Mouse (Mus musculus): ENCODE measurements around the gene Zfp189. TPM values are rescaled to one million over a fixed set of nuclear protein-coding genes. Genes with fewer than 3 reads are reported as not detected.
"Not testable (repeated sequence)": the region's sequence is repeated elsewhere in the genome, so short reads cannot be mapped to it uniquely, and the experiment has no call there.

Gene Zfp189
- polyA plus RNA-seq, 1 experiment from 2014 or later, result 10.4 TPM

DNA sequence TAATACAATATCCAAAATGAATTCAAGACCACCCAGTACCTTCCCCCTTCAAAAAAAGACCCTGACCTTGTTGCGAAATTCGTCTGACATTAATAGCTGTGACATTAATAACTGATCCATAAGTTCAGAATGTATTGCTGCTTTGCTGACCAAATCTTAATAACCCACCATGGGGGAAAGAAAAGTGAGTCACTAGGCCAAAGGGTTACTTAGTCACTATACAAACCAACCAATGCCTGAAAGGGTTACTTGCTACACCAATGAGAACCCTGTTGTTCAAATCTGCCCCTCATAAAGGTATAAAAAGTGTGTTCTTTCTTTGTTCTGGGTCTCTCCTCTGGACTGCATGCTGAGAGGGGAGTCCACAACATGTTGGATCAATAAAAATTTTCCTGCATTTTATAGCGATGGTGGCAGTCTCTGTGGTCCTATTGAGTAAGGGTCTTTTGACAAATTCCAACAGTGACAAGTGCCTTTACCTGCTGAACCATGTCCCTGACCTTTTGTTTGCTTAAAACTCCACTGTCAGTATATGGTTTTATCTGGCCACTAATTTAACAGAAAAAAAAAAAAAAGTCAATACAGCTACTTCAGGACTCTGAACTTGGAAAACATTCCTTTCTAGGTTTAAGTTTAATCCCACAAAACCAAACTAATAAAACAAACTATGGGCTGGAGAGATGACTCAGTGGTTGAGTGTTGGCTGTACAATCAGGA lies 34.9 kb upstream of the Zfp189 start:
- WGBS, result 66% methylated on average over 3 of the region's 3 CpGs
- not testable (repeated sequence) for H3K4me3 ChIP-seq (ENCODE audit: low read length); ATAC-seq (ENCODE audit: low FRiP score, low TSS enrichment); H3K36me3 ChIP-seq (ENCODE audit: control insufficient read depth, insufficient read depth, low read length); H3K27ac ChIP-seq (ENCODE audit: low read depth, low read length); H3K9me3 ChIP-seq (ENCODE audit: control insufficient read depth, low read length); H3K4me2 ChIP-seq (replicated peaks; ENCODE audit: low read depth, low read length); H3K4me1 ChIP-seq (ENCODE audit: control insufficient read depth, insufficient read depth, low read length); H3K9ac ChIP-seq (ENCODE audit: low read depth, low read length); H3K27me3 ChIP-seq (ENCODE audit: control insufficient read depth, insufficient read depth, low read length)

GRCm38 (mm10) chr4:49503563-49503962 lies 17.4 kb upstream of the Zfp189 start:
- no peak overlapping the region for H3K27ac ChIP-seq (ENCODE audit: low read depth, low read length)
- ATAC-seq (ENCODE audit: low FRiP score, low TSS enrichment), result no peak
- no peak overlapping the region for H3K9ac ChIP-seq (ENCODE audit: low read depth, low read length)
- H3K27me3 ChIP-seq (ENCODE audit: control insufficient read depth, insufficient read depth, low read length), result no peaks in the 10 kb centered on the region
- no peak overlapping the region for H3K4me2 ChIP-seq (replicated peaks; ENCODE audit: low read depth, low read length)
- no peaks in the 10 kb centered on the region for H3K36me3 ChIP-seq (ENCODE audit: control insufficient read depth, insufficient read depth, low read length)
- no peaks in the 10 kb centered on the region for H3K9me3 ChIP-seq (ENCODE audit: control insufficient read depth, low read length)
- WGBS, result 87% methylated on average over 1 of the region's 1 CpGs
- no peaks in the 10 kb centered on the region for H3K4me1 ChIP-seq (ENCODE audit: control insufficient read depth, insufficient read depth, low read length)
- no peak overlapping the region for H3K4me3 ChIP-seq (ENCODE audit: low read length)

GRCm38 (mm10) chr4:49506386-49506785 lies 14.6 kb upstream of the Zfp189 start, which contains the start of gene Baat:
Gene Baat (minus strand): TSS chr4:49506557.
- H3K27ac ChIP-seq (ENCODE audit: low read depth, low read length), result no peak within 1 kb of the TSS
- no peaks in the 10 kb centered on the region for H3K4me1 ChIP-seq (ENCODE audit: control insufficient read depth, insufficient read depth, low read length)
- no peak within 1 kb of the TSS for H3K4me3 ChIP-seq (ENCODE audit: low read length)
- H3K4me2 ChIP-seq (replicated peaks; ENCODE audit: low read depth, low read length), result no peak within 1 kb of the TSS
- 69% methylated on average over 3 of the region's 3 CpGs for WGBS
- no peaks in the 10 kb centered on the region for H3K36me3 ChIP-seq (ENCODE audit: control insufficient read depth, insufficient read depth, low read length)
- no peak for ATAC-seq (ENCODE audit: low FRiP score, low TSS enrichment)
- H3K9me3 ChIP-seq (ENCODE audit: control insufficient read depth, low read length), result no peaks in the 10 kb centered on the region
- H3K9ac ChIP-seq (ENCODE audit: low read depth, low read length), result no peak within 1 kb of the TSS
- H3K27me3 ChIP-seq (ENCODE audit: control insufficient read depth, insufficient read depth, low read length), result no peaks in the 10 kb centered on the region

DNA sequence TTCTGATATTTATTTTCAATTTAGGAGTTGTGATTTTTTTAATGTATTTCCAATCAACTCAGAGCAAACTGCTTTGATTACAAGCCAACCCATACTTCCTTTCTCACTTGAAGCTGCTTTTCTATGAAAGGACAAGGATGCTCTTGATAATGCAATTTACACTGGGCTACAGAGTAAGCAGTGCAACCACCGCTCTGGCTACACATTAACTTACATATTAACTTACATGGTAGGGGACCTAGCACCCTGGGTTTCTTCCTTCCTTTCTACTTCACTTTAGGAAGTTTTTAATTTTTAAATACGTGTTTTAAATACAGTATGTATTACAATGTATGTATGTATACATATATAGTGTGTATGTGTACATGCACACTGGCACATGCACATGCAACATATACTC lies 11.8 kb upstream of the Zfp189 start:
- Histone ChIP-seq H3K27me3 (ENCODE audit: control insufficient read depth, insufficient read depth, low read length) (no peaks in the 10 kb centered on the region), H3K4me1 (ENCODE audit: control insufficient read depth, insufficient read depth, low read length) (no peaks in the 10 kb centered on the region), H3K9me3 (ENCODE audit: control insufficient read depth, low read length) (no peaks in the 10 kb centered on the region), H3K4me3 (ENCODE audit: low read length) (no peak overlapping the region), H3K9ac (ENCODE audit: low read depth, low read length) (no peak overlapping the region), H3K27ac (ENCODE audit: low read depth, low read length) (no peak overlapping the region), H3K36me3 (ENCODE audit: control insufficient read depth, insufficient read depth, low read length) (peaks cover 23% of the 10 kb centered on the region), H3K4me2 (replicated peaks; ENCODE audit: low read depth, low read length) (no peak overlapping the region)
- 88% methylated on average over 2 of the region's 2 CpGs for WGBS
- no peak for ATAC-seq (ENCODE audit: low FRiP score, low TSS enrichment)

- 95% methylated on average over 1 of the region's 1 CpGs for WGBS
- not testable (repeated sequence) for H3K4me1 ChIP-seq (ENCODE audit: control insufficient read depth, insufficient read depth, low read length); H3K9ac ChIP-seq (ENCODE audit: low read depth, low read length); H3K27me3 ChIP-seq (ENCODE audit: control insufficient read depth, insufficient read depth, low read length); H3K4me2 ChIP-seq (replicated peaks; ENCODE audit: low read depth, low read length); H3K9me3 ChIP-seq (ENCODE audit: control insufficient read depth, low read length); ATAC-seq (ENCODE audit: low FRiP score, low TSS enrichment); H3K27ac ChIP-seq (ENCODE audit: low read depth, low read length); H3K4me3 ChIP-seq (ENCODE audit: low read length)
- peaks cover 27% of the 10 kb centered on the region for H3K36me3 ChIP-seq (ENCODE audit: control insufficient read depth, insufficient read depth, low read length)
These were observed 10.6 kb upstream of the Zfp189 start for GRCm38 (mm10) chr4:49510236-49510835.

GRCm38 (mm10) chr4:49512636-49513035 lies 8.3 kb upstream of the Zfp189 start:
- Histone ChIP-seq H3K4me2 (replicated peaks; ENCODE audit: low read depth, low read length) (no peak overlapping the region), H3K9ac (ENCODE audit: low read depth, low read length) (no peak overlapping the region), H3K9me3 (ENCODE audit: control insufficient read depth, low read length) (no peaks in the 10 kb centered on the region), H3K27me3 (ENCODE audit: control insufficient read depth, insufficient read depth, low read length) (no peaks in the 10 kb centered on the region), H3K4me1 (ENCODE audit: control insufficient read depth, insufficient read depth, low read length) (no peaks in the 10 kb centered on the region), H3K36me3 (ENCODE audit: control insufficient read depth, insufficient read depth, low read length) (peaks cover 27% of the 10 kb centered on the region), H3K4me3 (ENCODE audit: low read length) (no peak overlapping the region), H3K27ac (ENCODE audit: low read depth, low read length) (no peak overlapping the region)
- ATAC-seq (ENCODE audit: low FRiP score, low TSS enrichment), result no peak
- 87% methylated on average over 4 of the region's 4 CpGs for WGBS

DNA sequence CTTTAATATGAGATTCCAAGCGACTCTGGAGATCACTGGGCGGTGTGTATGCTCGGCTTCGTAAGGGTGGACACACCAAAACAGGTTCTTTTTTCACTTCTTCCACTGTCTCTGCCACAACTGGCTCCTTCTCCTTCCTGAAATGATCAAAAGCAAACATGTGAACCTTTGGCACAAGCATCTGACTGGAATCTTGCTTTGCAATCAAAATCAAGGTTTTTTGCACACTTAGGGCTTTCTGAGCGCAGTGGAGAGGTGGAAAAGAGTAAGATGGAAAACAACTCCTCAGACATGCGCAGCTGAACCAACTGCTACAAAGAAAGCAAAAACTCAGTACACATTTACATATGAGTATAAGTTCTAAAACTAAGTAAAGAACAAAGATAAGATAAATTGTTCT lies 6.5 kb upstream of the Zfp189 start:
- 97% methylated on average over 6 of the region's 6 CpGs for WGBS
- Histone ChIP-seq H3K27ac (ENCODE audit: low read depth, low read length) (no peak overlapping the region), H3K4me3 (ENCODE audit: low read length) (no peak overlapping the region), H3K27me3 (ENCODE audit: control insufficient read depth, insufficient read depth, low read length) (no peaks in the 10 kb centered on the region), H3K4me2 (replicated peaks; ENCODE audit: low read depth, low read length) (no peak overlapping the region), H3K36me3 (ENCODE audit: control insufficient read depth, insufficient read depth, low read length) (peaks cover 27% of the 10 kb centered on the region), H3K9ac (ENCODE audit: low read depth, low read length) (no peak overlapping the region), H3K9me3 (ENCODE audit: control insufficient read depth, low read length) (no peaks in the 10 kb centered on the region), H3K4me1 (ENCODE audit: control insufficient read depth, insufficient read depth, low read length) (0 out of 2 replicates have a peak, but pooled peaks cover 6% of the 10 kb centered on the region)
- no peak for ATAC-seq (ENCODE audit: low FRiP score, low TSS enrichment)

DNA sequence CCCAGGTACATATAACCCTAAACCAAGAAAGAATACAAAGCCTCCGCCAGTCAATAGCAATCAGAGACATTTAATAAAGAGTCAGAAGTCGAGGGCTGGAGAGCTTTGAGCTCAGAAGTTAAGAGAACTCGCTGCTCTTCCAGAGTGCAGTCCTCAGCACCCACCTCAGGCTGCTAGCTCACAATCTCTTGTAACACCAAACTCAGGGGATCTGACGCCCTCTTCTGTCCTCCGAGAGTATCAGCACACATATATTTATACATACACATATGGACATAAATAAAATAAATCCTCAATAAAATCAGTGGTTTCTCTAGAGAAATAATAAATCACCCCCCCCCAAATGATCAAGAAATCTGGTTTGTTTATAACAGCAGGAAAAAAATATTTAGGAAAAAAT lies 1.5 kb upstream of the Zfp189 start:
- Histone ChIP-seq H3K27ac (ENCODE audit: low read depth, low read length) (no peak overlapping the region), H3K4me1 (ENCODE audit: control insufficient read depth, insufficient read depth, low read length) (0 out of 2 replicates have a peak, but pooled peaks cover 6% of the 10 kb centered on the region), H3K27me3 (ENCODE audit: control insufficient read depth, insufficient read depth, low read length) (no peaks in the 10 kb centered on the region), H3K36me3 (ENCODE audit: control insufficient read depth, insufficient read depth, low read length) (peaks cover 5% of the 10 kb centered on the region; the same call in 1 of the 2 replicates), H3K9ac (ENCODE audit: low read depth, low read length) (no peak overlapping the region), H3K4me3 (ENCODE audit: low read length) (peak overlapping the region; percentile 55; the same call in 1 of the 2 replicates), H3K9me3 (ENCODE audit: control insufficient read depth, low read length) (no peaks in the 10 kb centered on the region), H3K4me2 (replicated peaks; ENCODE audit: low read depth, low read length) (peak overlapping the region; percentile 45)
- ATAC-seq (ENCODE audit: low FRiP score, low TSS enrichment), result no peak
- 70% methylated on average over 5 of the region's 5 CpGs for WGBS

GRCm38 (mm10) chr4:49521346-49521745 lies 370 bp downstream of the Zfp189 start:
- peak overlapping the region; percentile 48 for H3K9ac ChIP-seq (ENCODE audit: low read depth, low read length)
- no peaks in the 10 kb centered on the region for H3K27me3 ChIP-seq (ENCODE audit: control insufficient read depth, insufficient read depth, low read length)
- H3K36me3 ChIP-seq (ENCODE audit: control insufficient read depth, insufficient read depth, low read length), result peaks cover 4% of the 10 kb centered on the region; the same call in 1 of the 2 replicates
- H3K4me3 ChIP-seq (ENCODE audit: low read length), result peak overlapping the region; percentile 55
- no peaks in the 10 kb centered on the region for H3K9me3 ChIP-seq (ENCODE audit: control insufficient read depth, low read length)
- peak overlapping the region; percentile 54 for H3K4me2 ChIP-seq (replicated peaks; ENCODE audit: low read depth, low read length)
- H3K27ac ChIP-seq (ENCODE audit: low read depth, low read length), result no peak overlapping the region
- ATAC-seq (ENCODE audit: low FRiP score, low TSS enrichment), result peak; percentile 81
- WGBS, result under 1% methylated on average over 17 of the region's 17 CpGs
- 0 out of 2 replicates have a peak, but pooled peaks cover 6% of the 10 kb centered on the region for H3K4me1 ChIP-seq (ENCODE audit: control insufficient read depth, insufficient read depth, low read length)

Data from kidney, embryonic 14.5 days (tissue).